Mouse (Mus musculus) lung, postnatal 25 days (tissue): ENCODE data around the gene Anxa11.
"Not testable (repeated sequence)": the region's sequence is repeated elsewhere in the genome, so short reads cannot be mapped to it uniquely, and the experiment has no call there.

Experiments used
- DNase-seq: peaks from one replicate; pipeline ENCODE4 v3.0.0; 2022; ENCODE audit warnings: low spot score

Anxa11 gene

GRCm38 (mm10) chr14:25841991-25842687 lies at the start of gene Anxa11:
TSS of gene Anxa11 (plus strand) at chr14:25842156.
- DNase-seq, result peak; percentile 93

DNA sequence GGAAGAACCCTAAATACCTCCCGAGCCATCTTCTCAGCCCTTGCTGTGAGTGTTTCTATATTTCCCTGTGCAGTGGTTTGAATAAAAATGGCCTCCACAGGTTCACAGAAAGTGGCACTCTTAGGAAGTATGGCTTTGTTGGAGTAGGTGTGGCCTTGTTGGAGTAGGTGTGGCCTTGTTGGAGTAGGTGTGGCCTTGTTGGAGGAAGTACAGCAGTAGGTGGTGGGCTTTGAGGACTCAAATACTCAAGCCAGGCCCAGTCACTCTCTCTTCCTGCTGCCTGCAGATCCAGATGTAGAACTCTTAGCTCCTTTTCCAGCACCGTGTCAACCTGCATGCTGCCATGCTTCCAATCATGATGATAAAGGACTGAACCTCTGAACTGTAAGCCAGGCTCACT lies 47.6 kb upstream of the Anxa11 start:
- DNase-seq, result no peak

DNA sequence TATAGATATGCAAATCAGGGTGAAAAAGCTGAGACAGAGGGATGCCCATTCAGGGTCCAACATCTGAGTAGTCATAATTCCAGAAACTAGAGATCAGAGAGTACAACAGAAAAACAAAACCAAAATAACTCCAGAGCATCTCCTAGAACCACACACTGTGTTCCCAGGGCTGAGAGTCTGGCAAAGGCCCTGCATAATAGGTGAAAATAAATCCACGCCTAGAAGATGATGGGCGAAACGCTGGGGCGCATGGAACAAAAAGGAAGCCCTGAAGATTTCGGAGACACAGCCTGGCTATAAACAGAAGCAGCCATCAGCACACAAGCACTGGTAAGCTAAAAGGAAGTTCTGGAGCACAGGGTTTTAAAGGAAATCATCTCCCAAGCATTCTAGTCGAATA lies 46.9 kb upstream of the Anxa11 start:
- DNase-seq, result no peak

- peak; percentile 56 for DNase-seq
These were observed 46.3 kb upstream of the Anxa11 start for GRCm38 (mm10) chr14:25795561-25796174.

DNA sequence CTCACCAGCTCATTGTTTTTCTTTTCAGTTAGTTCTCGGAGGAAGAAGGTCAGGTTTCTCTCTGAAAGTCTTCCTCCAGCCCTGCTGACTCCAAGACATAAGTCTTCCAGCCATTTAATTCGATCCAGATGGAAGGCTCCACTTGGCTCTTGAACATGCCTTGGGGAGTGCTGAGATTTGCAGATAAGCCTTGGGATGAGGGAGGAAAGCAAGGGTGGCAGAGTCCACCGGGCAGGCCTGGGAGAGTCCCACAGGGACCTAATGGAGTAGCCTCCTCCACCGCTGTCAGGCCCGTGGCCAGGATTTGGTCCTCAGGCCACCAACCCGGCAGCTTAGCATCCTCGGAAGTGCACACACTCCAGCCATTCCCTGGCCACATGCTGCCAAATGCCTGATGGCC lies 45.3 kb upstream of the Anxa11 start:
- DNase-seq, result no peak

DNA sequence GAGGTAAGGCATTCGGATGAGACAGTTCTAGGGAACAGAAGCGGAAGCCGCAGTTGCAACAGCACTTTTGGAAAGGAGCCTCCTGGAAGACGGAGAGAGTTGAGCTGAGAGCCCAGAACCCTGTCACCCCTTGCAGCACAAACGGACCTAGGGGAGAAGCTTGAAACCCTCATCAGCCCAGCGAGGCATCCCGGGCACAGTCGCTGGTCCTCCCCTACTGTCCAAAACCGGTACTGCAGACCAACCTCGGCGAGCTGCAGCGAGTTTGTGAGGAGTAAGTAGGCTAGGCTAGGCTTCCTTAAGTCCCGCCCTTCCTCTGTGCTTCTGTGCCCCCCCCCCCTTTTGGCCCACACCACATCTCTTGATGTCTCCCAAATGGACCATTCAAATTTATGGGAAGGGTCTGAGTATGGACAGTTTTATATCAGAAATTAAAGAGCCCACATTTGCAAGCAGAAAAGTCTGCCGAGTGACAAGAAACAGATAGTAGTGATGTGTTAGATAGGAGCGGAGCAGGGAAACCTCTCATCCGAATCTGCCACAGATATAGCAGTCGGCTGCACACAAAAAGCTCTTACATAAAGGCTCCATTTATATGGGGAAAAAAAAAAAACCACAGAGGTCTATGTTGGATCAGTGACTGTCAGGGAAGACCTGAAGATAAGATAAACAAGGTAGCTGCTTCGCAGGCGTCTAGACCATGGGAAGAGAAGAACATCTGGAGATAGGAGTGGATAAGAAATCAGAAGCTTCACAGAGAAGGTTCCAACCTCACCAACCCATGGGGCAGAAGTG lies 41.6 kb upstream of the Anxa11 start:
- peak; percentile 84 for DNase-seq

GRCm38 (mm10) chr14:25802511-25802910 lies 39.4 kb upstream of the Anxa11 start:
- no peak for DNase-seq

- no peak for DNase-seq
These were observed 38.6 kb upstream of the Anxa11 start for GRCm38 (mm10) chr14:25803246-25803809.

DNA sequence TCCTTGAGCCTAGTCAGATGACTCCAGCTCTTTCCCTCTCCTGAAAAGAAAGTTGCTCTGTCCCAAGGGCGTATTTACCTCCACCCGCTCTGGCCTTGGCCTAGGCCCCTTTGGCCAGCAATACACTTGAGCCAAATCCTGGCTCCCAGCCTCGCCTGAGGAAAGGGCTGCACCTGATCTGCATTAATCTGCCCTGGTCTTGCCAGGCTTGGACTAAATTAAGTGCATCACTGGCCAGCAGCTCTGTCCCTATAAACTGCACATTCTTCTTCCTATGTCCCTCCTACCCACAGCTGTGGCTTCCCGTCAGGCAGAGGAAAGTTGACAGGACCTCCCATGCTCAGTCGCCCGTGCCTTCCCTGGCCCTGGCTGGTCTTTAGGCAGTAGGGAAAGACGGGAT lies 36.1 kb upstream of the Anxa11 start:
- no peak for DNase-seq

- DNase-seq, result no peak
These were observed 35.4 kb upstream of the Anxa11 start for GRCm38 (mm10) chr14:25806561-25806960.

GRCm38 (mm10) chr14:25811026-25811425 lies 30.9 kb upstream of the Anxa11 start:
- DNase-seq, result not testable (repeated sequence)

DNA sequence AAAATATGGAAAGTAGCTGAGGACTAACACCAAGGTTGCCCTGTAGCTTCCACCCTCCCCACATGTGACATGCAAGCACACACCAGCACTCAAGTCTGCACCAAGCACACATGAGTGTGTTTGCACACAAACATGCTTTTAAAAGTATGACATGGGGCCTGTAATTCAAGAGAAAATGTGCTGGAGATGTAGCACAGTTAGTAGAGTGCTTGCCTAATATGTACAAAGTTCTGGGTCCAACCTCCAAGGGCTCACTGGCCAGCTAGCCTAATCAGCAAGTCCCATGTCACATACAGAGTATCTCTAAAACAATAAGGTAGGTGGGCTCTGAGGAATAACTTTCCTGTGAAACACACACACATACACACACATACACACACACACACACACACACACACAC lies 27.8 kb upstream of the Anxa11 start:
- DNase-seq, result no peak

DNA sequence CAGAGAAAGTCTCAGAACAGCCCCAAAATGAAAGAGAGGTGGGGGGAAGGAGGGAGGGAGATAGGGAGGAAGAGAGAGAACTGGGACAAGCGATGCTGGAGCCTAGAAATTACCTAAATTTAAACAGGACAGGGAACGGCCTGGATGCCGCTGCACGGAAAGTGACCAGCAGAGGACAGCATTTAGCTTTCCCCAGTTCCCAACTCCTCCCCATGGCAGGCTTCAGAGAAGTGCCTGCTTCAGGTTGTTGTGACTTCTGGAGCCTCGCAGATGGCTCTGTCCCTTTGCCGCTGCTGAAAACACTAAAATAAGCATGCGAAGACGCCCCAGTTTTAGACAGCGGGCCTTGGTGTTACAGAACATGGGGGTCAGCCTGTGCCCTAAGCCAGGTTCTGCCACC lies 25.5 kb upstream of the Anxa11 start:
- DNase-seq, result peak; percentile 75

DNA sequence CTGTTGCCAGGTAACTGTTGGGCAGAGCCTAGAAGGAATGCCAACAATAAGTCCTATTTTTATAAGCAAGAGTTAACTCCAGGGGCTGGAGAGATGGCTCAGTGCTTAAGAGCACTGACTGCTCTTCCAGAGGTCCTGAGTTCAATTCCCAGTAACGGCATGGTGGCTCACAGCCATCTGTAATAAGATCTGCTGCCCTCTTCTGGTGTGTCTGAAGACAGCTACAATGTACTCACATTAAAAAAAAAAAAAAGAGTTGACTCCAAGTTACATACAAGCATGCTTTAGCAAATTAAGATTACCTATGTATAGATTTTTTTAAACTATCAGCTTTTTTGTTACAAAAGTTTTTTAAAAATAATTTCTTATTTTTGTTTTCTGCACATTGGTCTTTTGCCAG lies 19.4 kb upstream of the Anxa11 start:
- DNase-seq, result no peak

- DNase-seq, result no peak
These were observed 17.0 kb upstream of the Anxa11 start for GRCm38 (mm10) chr14:25824995-25825394.

GRCm38 (mm10) chr14:25825880-25826626 lies 15.9 kb upstream of the Anxa11 start:
- no peak for DNase-seq

- DNase-seq, result no peak
These were observed 15.1 kb upstream of the Anxa11 start for GRCm38 (mm10) chr14:25826866-25827265.

DNA sequence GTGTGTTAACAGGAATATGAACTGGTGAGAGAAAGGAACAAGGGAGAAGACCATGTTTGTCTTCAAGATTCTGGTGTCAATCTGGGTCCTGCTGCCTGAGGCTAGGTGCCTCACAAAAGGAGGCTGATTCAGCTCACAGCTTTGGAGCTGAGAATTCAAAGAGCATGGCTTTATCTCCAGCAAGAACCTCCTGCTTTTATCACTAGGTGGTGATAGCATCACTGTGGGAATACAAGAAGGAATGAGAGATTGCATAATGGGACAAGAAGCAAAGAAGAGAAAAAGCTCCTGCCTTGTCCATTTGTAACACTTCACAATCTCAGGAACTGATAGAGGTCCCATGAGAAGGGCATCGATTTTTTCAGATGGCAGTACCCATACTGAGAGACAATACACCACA lies 10.6 kb upstream of the Anxa11 start:
- no peak for DNase-seq

DNA sequence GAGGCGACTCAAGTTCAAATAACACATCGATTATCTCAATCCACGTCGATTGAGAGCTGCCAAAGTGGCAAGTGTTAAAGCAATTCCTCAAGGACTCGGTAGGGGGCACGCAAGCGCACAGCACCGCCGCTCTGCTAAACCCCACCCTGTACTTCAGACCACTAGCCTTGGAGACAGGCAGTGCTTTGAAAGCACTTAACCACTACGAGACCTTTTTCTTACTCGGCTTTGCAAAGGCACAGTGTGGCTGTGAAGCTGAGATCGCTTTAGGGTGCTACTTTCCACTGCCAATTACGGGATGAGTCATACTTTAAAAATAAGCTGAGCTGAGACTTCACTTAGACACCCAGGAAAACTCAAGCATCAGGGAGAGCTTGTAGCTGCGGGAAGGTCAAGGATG lies 9.7 kb upstream of the Anxa11 start:
- peak; percentile 76 for DNase-seq

GRCm38 (mm10) chr14:25838411-25838810 lies 3.5 kb upstream of the Anxa11 start:
- DNase-seq, result no peak

- DNase-seq, result no peak
These were observed 2.2 kb upstream of the Anxa11 start for GRCm38 (mm10) chr14:25839791-25840190.

DNA sequence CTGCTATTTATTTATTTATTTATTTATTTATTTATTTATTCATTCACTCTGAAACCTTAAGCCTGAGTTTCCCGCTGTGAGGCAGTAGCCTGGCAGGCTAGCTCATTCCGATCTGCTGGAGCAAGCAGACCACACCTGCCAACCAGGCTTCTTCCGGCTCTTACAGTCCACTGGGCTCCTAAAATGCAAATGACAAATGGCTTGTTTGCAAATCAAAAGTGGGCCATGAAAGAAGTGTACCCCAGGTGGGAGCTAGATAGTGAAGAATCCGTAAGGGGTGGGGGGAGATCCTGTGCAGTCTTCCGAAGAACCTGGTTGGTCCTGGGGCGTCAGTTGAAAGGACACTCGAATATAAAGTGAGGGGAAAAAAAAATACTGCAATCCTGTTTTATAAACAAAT lies 995 bp upstream of the Anxa11 start:
- DNase-seq, result no peak
